Mouse (Mus musculus) gastrocnemius, postnatal 4 days (tissue): ENCODE measurements around the gene Fam151a. TPM values are rescaled to one million over a fixed set of nuclear protein-coding genes. Genes with fewer than 3 reads are reported as not detected.
"Not testable (repeated sequence)": the region's sequence is repeated elsewhere in the genome, so short reads cannot be mapped to it uniquely, and the experiment has no call there.

Source experiments
- DNase-seq, 2 experiments: peaks; one replicate each; pipeline ENCODE4 v3.0.0; 2021 to 2022; ENCODE audit warnings: low spot score in 2 of 2, mixed read lengths in 2 of 2
- long read RNA-seq, 2 experiments: library from polyadenylated mRNA; stranded (forward); transcript quantifications; one replicate each; pipeline ENCODE4 v2.0.0; 2021
- total RNA-seq, 2 experiments: library from RNA; stranded (reverse); gene quantifications; 2 replicates each; pipeline ENCODE4 v1.2.3; 2021

Fam151a gene
- total RNA-seq, result not detected
- long read RNA-seq, experiment 1, result 0 reads
- long read RNA-seq, experiment 2, result 0 reads

DNA sequence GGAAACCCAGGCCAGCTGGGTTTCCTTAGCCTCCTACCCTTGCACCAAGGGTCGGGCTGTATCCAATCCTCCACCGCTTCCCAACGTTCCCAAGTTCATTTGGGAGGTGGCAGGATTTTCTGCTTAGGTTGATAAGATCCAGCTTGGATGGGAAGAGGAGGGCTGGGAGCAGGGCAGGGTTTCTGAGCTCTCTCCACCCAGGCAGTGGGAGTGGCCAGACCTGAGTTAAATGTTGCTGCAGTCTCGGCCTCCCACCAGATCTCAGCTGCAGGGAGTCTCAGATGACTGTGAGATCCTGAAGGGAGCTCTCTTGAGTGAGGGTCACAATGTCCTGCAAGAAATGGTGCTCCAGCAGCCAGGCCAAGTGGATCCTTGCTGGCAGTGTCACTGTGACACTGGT, at the start of gene Fam151a:
Gene Fam151a (plus strand): TSS at position 254 of the 400 bp plus-strand sequence.
- no peak for DNase-seq

DNA sequence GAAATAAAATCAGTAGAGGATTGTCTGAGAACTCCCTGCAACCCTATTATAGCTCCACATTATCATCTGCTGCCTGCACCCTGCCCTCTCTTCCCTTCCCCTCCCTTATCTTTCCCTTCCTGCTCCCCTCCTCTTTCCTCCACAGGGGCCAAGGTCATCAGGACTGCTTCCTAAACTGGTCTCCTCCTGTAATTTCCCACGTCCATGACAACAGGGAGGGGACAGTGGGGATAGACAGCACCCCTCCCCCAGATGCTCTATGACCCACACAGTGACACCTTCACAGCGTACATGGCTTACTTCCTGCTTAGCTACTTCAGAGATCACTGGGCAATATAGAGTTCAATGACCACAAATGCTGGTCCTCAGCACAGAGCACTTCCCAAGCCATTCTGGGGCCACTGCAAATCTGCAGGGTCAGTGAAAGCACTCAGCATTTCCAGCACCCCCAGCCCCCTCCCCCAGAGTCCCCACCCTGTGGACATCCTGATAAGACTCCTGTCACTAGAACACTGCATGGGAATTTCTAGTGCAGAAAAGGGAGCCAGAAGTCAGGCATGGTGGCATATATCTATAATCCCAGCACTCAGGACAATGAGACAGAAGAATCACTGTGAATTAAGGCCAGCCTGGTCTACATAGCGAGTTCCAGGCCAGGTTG, 44.9 kb upstream of the Fam151a start:
- DNase-seq, result no peak

DNA sequence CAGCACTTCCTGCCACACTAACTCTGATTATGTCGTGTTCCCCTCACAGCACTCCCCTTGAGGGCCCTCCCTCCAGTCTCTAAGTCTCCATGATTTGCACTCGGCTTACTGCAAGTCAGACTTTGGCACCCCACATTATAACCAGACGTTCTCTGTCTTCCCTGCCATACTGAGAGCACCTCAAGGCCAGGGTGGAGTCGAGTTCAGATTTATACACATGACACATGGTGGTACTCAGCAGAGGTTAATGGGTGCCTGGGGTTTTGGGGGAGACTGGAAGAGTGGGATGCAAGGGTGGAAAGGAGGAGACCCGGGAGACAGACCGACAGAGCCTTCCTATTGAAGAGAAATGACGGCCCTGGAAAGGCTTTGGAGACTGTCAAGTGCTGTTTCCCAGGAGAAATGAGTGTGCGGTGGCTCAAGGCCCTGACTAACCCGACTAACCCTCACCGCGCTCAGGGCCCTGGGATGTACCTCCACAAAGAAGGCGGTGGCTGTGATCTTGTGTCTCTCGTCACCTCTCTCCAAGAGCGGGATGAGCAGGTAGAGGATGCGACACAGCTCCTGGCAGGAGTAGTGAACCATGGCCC, 39.8 kb upstream of the Fam151a start:
- DNase-seq, result no peak

DNA sequence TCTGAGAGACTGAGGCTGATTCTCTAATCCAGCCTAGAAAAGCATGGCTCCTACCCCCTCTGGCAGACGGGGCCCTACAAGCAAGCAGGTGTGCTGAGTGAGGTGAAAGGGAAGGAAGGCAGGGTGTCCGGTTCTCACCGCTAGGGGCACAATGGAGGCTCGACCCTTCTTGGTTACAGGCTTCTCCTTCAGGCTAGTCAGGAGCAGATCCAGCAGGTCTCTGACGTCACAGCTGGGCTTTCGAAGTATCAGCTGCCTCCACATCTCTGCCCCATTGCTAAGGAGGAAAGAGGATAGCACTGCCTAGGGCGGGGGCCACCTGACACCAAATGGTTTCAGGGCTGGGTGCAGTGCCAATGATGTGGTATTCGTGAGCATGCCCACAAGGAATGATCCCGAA, 33.7 kb upstream of the Fam151a start:
- no peak for DNase-seq

DNA sequence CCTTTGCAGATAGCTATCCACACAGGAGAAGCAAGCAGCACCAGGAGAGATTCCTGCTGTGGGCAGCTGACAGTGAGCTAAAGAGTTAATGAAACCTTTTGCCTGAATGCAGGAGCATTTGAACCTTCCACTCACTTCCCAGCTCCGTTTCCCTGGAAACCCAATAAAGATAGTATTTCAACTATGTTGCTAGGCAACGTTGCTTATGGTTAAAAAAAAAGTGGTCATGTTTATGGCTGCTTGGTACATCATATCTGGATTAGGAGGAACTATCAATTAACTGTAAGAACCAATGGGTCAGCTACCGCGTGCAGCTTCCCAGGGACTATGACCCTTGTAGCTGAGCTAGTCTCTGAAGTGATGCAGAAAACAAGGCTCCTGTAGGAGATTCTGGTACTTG, 32.9 kb upstream of the Fam151a start:
- no peak for DNase-seq

DNA sequence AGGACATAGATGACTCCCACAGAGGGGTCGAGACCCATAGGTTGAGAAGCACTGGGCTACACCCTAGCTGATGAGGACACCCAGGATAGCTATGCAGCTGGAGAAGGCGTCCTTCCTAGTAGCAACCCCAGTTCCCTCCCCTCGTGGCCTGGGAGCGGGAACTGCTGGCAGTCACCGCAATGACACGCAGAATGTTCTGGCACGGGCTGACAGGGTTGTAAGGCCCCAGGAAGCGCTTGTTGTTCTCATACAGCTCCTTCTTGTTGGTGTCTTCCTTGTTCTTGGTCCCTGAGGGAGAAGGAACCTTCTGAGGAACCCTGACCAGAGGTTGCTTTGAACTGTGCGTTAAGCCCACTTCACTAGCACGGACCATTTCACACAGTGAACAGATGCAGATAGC, 29.7 kb upstream of the Fam151a start:
- no peak for DNase-seq

DNA sequence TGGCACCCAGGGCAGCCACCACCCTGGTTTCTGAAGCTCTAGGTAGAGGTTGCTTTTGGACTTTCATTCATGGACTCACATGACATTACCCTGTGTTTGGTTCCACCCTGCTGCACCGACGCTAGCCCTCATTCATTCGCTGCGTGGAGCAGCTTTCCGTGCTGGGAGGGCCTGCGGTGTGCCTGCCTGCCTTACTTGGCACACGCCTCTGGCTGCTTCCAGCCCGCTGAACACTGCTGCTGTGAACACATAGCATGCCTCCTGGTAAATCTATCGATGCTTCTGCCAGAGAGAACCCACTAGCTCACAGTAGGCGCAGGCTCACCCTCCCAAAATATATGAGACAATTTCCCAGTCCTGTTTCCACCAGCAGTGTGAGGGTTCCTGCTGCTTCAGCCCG, 29.3 kb upstream of the Fam151a start:
- no peak for DNase-seq

DNA sequence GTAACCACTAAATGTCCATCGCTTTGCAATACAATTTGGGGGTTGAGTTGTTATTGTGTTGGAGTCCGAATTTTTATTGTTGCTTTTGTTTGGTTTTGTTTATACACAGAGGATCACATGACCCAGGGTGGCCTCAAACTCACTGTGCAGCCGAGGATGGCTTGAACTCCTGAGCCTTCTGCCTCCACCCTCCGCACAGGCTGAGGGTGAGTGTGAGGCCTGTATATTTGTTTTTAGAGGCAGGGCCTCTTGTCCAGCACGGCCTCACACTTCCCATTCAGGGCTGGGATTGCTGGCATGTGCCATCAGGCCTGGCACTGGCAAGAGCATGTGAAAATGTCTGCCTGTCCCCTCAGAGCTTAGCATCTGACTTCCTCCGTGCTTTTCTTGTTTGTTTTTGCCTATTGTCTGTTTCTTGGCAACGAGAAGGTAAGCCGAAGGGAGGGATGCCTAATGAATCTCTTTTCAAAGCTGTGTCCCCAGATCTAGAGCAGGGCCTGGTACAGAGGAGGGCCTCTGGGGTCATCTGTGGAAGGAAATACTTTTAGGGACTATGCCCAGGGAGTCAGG, 28.5 kb upstream of the Fam151a start:
- no peak for DNase-seq

DNA sequence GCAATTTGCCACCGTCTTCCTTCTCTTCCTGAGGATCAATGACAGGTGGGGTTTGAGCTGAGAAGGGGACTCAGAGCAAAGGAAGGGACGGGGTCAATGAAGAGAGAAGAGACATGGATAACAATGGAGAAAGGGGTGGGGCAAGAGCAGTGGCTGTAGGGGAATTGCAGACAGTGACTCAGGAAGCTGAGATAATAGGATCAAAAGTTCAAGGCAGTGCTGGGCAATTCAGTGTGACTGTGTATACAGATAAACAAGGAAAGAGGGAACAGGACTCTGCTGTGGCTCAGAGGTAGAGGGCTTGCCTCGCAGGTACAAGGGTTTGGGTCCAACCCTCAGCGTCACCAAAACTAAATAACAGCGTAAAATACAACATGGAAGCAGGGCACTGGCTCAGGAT, 25.7 kb upstream of the Fam151a start:
- DNase-seq, result no peak

DNA sequence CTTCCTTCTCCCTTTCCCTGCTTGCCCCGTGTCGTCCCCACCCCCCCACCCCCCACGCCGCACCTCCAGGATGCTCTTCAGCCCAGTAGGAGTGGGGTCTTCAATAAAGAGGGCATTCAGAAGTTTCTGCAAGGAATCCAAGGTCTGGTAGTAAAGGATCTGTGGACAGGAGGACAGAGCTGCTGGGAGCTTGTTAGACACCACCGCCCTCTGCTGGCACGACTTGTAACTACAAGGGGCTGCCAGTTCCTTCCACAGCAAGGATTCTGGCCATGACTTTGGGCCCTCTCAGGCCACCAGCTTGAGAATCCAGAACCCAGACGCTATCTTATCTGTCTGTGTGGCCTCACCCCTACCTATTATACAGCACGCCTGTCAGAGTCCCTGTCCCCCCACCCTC, 25.3 kb upstream of the Fam151a start:
- DNase-seq, result peak; percentile 74 to 79

DNA sequence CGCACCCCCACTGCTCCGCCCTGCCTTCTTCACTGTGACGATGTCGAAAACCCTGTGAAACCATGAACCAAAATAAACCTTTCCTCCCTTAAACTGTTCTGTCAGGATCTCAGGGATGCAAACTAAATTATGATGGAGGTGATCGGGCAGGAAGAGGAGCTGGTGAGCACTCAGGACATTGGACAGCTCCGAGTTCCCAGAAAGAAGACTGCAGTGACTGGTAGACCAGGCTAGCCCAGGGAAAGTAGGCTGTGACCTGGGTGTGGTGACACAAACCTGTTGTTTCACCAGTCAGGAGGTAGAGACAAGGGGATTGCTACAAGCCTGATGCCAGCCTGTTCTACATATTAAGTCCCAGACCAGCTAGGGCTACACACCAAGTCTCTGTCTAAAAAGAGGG, 20.1 kb upstream of the Fam151a start:
- no peak for DNase-seq

DNA sequence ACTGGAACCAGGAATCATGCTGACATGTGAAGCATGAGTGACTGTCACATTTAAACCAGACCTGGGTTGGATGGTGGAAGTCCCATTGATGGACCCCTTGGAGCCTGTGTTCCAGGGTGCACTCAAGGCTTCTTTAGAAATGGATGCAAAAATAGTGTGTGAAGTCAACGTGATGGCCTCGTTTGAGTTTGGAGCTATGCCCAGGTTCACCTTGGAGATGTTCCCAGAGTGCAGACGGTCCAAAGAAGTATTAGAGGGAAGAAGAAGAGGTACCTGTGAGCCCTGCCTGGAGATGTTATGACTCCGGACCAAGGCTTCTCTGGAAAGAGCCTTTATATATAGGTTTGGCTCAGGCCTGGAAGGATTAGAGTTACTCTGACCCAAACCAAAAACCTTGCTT, 13.1 kb upstream of the Fam151a start:
- DNase-seq, result no peak

DNA sequence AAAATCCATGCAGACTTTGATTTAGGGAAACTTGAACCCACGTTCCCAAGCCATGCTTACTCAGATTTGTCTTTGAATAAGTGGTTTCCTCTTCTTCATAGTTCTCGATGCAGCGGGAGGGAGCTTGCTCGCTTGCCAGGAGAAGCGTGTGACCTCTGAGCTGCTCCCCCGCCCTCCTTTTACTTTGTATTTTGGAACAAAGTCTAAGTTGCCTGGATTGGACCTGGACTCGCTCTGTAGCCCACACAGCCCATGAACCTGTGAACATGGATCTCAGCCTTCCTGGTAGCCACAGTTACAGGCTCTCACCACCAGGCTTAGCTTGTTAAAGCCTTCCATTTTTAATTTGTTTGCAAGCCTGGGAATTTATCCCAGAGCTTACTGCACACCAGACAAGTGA, 2.9 kb upstream of the Fam151a start, which contains the start of gene Mroh7:
Gene Mroh7 (minus strand): TSS at position 112 of the 400 bp plus-strand sequence.
- DNase-seq, result no peak

DNA sequence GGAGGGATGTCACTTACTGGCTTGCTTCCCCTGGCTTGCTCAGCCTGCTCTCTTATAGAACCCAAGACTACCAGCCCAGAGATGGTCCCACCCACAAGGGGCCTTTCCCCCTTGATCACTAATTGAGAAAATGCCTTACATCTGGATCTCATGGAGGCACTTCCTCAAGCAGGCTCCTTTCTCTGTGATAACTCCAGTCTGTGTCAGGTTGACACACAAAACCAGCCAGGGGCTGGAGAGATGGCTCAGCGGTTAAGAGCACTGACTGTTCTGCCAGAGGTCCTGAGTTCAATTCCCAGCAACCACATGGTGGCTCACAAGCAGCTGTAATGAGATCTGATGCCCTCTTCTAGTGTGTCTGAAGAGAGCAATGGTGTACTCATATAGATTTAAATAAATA, 3.2 kb downstream of the Fam151a start:
- not testable (repeated sequence) for DNase-seq

DNA sequence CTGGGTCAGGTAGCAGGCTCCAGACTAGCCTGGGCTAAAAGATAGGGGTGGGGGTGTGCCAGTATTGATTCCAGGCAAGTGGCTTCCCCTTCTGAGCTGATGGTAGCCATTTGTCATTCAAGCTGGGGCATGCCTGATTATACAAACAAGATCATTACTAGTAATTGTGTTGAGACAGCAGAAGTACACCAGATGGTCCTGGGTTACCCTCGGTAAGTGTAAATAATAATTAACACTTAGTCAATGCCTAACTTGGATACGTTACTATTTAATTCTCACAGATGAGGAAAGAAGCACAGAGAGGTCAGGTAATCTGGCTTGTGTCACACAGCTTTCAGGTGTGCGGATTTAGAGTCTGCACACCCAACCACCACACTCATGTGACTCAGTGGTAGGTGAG, 4.2 kb downstream of the Fam151a start:
- no peak for DNase-seq

DNA sequence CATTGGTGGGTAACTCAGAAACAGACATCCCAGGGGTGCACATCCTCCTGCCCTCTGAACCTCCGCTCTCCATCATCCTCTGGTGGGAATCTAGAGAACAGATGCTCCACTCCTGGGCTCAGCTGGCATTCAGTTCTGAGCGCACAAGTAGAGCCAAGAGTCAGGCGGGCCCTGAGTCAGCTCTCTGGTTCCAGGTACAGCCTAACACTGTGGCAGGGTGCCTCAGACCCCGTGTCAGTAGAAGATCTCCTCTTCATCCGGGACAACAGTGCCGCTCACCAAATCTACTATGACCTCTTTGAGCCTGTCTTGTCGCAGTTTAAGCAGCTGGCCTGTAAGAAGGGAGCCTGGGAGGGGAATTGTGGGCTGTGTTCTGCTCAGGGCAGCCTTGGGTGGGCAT, 12.2 kb downstream of the Fam151a start:
- no peak for DNase-seq

DNA sequence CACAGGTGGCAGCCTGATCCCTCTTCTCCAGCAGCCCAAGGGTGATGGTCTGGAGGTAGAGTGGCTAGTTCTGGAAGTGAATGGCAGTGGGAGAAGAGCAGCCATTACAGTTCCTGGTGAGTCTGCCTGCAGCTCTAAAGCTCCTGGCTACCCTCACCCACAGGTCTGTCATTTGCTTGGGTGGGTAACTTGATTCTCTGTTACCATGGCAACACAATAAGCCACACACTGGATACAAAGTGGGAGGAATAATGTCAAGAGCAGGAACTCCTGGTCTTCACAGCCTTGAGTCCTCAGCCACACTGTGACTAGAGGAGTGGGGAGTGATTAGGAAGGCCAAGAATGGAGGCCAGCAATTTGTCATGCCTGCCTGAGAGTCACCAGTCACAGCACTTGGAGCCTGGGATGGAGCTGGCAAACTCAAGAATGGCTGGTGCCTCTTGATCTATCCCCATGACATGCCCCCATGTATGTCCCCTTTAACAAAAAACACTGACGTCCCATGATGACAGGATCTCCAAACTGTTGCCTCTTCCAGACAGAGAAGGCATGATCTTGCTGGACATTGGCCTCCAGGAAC, 13.4 kb downstream of the Fam151a start:
- DNase-seq, result no peak

DNA sequence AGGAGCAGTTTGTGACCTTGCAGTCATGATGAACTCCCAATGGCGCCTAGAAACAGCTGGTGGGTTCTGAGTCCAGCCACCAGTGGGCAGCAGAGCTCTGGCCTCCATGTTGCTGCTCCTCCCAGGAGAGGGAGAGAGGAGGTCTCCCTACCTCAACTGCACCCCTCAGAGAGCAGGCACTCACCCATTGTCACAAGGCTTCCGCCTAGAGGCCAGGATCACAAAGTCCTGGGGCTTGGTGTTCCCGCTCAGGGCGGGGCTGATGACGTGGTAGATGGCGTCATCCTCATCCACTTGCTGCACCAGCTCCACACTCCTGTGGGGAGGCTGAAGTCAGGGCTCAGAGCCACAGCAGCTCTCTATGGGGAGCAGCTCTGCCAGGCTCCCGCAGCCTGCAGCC, 16.0 kb downstream of the Fam151a start:
- DNase-seq, result peak; percentile 32 to 56

DNA sequence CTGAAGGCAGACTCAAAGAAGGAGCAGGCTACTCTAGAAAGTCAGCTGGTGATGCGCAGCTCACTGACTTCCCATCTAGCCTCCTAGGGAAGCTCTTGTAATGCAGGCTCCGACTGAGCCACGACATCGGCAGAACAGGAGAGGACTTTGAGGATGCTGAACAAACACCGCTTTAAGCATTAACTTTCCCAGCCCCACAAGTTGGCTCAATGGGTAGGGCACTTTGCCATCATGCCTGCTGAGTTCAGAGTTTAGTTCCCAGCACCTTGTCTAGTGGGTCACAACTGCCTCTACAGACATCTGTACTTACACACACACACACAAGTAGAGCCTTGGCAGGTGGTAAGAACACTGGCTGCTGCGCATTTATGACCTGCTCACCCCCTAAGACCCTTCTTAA, 18.0 kb downstream of the Fam151a start:
- DNase-seq, result no peak

DNA sequence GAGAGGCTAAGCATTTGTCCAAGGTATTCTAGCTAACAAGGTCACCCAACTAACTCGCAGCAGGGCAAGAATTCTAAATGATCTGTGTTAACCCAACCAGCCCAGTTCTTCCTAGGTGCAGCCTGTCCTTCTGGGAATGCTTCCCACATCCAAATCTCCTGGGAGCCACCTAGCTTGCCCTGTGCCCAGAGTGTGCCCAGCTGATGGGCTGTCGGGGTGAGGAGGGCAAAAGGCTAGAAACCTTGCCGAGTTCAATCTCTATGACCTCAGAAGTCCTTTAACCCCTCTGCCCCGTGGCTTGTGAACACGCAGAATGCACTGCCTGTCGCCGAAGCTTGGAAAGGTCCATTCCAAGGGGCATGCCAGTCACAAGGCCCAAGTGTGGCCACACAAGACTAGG, 30.5 kb downstream of the Fam151a start:
- DNase-seq, result no peak

DNA sequence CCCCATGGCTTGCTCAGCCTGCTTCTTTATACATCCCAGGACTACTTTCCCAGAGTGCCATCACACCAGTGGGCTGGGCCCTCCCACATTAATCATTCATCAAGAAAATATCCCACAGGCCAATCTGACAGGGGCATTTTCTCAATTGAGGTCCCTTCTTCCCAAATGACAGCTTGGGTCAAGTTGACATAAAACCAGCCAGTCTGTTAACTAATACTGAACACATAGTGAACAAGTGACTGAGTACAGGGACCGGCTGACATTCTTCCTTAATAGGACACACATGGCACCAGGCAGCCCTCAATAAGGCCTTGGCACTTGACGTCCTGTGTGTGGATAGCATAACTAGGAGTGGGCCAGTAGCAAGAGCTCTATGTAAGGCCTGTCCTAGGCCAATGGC, 35.6 kb downstream of the Fam151a start:
- no peak for DNase-seq

DNA sequence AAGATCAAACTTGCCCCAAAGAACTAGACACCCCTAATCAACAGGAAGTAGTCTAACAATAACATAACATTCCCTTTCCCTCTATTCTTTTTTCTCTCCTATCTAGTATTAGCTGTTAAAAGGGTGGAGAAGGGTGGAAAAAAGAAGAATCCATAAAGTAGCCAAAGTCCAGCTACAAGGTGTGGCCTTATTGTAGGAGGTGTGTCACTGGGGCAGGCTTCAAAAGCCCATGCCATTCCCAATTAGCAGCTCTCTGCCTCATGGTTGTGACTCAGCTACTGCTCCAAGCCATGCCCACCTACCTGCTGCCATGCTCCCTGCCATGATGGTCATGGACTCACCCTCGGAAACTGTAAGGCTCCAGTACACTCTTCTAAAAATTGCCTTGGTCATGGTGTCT, 38.9 kb downstream of the Fam151a start:
- DNase-seq, result no peak

DNA sequence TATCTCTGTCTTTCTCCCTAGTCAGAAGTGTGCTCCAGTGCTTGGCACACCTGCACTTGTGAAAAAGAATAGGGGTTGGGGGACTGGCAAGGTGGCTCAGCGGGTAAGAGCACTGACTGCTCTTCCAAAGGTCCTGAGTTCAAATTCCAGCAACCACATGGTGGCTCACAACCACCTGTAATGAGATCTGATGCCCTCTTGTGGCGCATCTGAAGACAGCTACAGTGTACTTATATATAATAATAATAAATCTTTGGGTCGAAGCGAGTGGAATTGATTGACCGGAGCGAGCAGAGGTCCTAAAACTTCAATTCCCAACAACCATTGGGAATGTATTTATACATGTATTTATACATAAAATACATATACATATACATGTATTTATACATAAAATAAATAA, 42.1 kb downstream of the Fam151a start:
- DNase-seq, result not testable (repeated sequence)
